Mouse (Mus musculus): Measurements from ENCODE around the gene Arih2. TPM values are rescaled to one million over a fixed set of nuclear protein-coding genes. Genes with fewer than 3 reads are reported as not detected.

Arih2 gene
- 135 and 143 TPM in 2 replicates for total RNA-seq (2017)

GRCm38 (mm10) chr9:108648611-108649560, at the start of gene Arih2:
TSS of gene Arih2 (minus strand) at chr9:108649386.
- peak; percentile 93 for ATAC-seq (ENCODE audit: extremely low read depth, insufficient number of reproducible peaks, low FRiP score, poor library complexity, severe bottlenecking)

- no peak for ATAC-seq (ENCODE audit: extremely low read depth, insufficient number of reproducible peaks, low FRiP score, poor library complexity, severe bottlenecking)
Measured at GRCm38 (mm10) chr9:108694533-108694932, 45.3 kb upstream of the Arih2 start.

GRCm38 (mm10) chr9:108693946-108694345, 44.8 kb upstream of the Arih2 start:
- ATAC-seq (ENCODE audit: extremely low read depth, insufficient number of reproducible peaks, low FRiP score, poor library complexity, severe bottlenecking) = no peak

GRCm38 (mm10) chr9:108692226-108693041, 43.2 kb upstream of the Arih2 start:
- peak; percentile 30; the same call in 1 of the 2 replicates for ATAC-seq (ENCODE audit: extremely low read depth, insufficient number of reproducible peaks, low FRiP score, poor library complexity, severe bottlenecking)

GRCm38 (mm10) chr9:108691846-108692225, 42.6 kb upstream of the Arih2 start:
- peak; percentile 45 for ATAC-seq (ENCODE audit: extremely low read depth, insufficient number of reproducible peaks, low FRiP score, poor library complexity, severe bottlenecking)

- peak; percentile 41 for ATAC-seq (ENCODE audit: extremely low read depth, insufficient number of reproducible peaks, low FRiP score, poor library complexity, severe bottlenecking)
Measured at GRCm38 (mm10) chr9:108691371-108691770, 42.2 kb upstream of the Arih2 start.

- no peak for ATAC-seq (ENCODE audit: extremely low read depth, insufficient number of reproducible peaks, low FRiP score, poor library complexity, severe bottlenecking)
Measured at GRCm38 (mm10) chr9:108690914-108691313, 41.7 kb upstream of the Arih2 start.

- no peak for ATAC-seq (ENCODE audit: extremely low read depth, insufficient number of reproducible peaks, low FRiP score, poor library complexity, severe bottlenecking)
Measured at GRCm38 (mm10) chr9:108689993-108690392, 40.8 kb upstream of the Arih2 start.

GRCm38 (mm10) chr9:108689106-108689505, 39.9 kb upstream of the Arih2 start, which contains the start of gene Prkar2a:
TSS of gene Prkar2a (plus strand) at chr9:108689314.
- ATAC-seq (ENCODE audit: extremely low read depth, insufficient number of reproducible peaks, low FRiP score, poor library complexity, severe bottlenecking) = no peak

- no peak for ATAC-seq (ENCODE audit: extremely low read depth, insufficient number of reproducible peaks, low FRiP score, poor library complexity, severe bottlenecking)
Measured at GRCm38 (mm10) chr9:108688451-108688850, 39.3 kb upstream of the Arih2 start.

- no peak for ATAC-seq (ENCODE audit: extremely low read depth, insufficient number of reproducible peaks, low FRiP score, poor library complexity, severe bottlenecking)
Measured at GRCm38 (mm10) chr9:108687686-108688085, 38.5 kb upstream of the Arih2 start.

- ATAC-seq (ENCODE audit: extremely low read depth, insufficient number of reproducible peaks, low FRiP score, poor library complexity, severe bottlenecking) = no peak
Measured at GRCm38 (mm10) chr9:108687181-108687580, 38.0 kb upstream of the Arih2 start.

- ATAC-seq (ENCODE audit: extremely low read depth, insufficient number of reproducible peaks, low FRiP score, poor library complexity, severe bottlenecking) = no peak
Measured at GRCm38 (mm10) chr9:108686475-108686887, 37.3 kb upstream of the Arih2 start.

- no peak for ATAC-seq (ENCODE audit: extremely low read depth, insufficient number of reproducible peaks, low FRiP score, poor library complexity, severe bottlenecking)
Measured at GRCm38 (mm10) chr9:108680026-108680425, 30.8 kb upstream of the Arih2 start.

GRCm38 (mm10) chr9:108673151-108673550, 24.0 kb upstream of the Arih2 start:
- no peak for ATAC-seq (ENCODE audit: extremely low read depth, insufficient number of reproducible peaks, low FRiP score, poor library complexity, severe bottlenecking)

GRCm38 (mm10) chr9:108669875-108670274, 20.7 kb upstream of the Arih2 start:
- no peak for ATAC-seq (ENCODE audit: extremely low read depth, insufficient number of reproducible peaks, low FRiP score, poor library complexity, severe bottlenecking)

GRCm38 (mm10) chr9:108662660-108663059, 13.5 kb upstream of the Arih2 start:
- ATAC-seq (ENCODE audit: extremely low read depth, insufficient number of reproducible peaks, low FRiP score, poor library complexity, severe bottlenecking) = no peak

GRCm38 (mm10) chr9:108661677-108662612, 12.8 kb upstream of the Arih2 start, which contains the start of gene Slc25a20:
TSS of gene Slc25a20 (plus strand) at chr9:108662088.
- ATAC-seq (ENCODE audit: extremely low read depth, insufficient number of reproducible peaks, low FRiP score, poor library complexity, severe bottlenecking) = peak; percentile 95
